Mouse (Mus musculus): ENCODE measurements around the gene Casp6. TPM values are rescaled to one million over a fixed set of nuclear protein-coding genes. Genes with fewer than 3 reads are reported as not detected.

Gene Casp6
- polyA plus RNA-seq (2012; rRNA removed), result 116 and 125 TPM in 2 replicates

DNA sequence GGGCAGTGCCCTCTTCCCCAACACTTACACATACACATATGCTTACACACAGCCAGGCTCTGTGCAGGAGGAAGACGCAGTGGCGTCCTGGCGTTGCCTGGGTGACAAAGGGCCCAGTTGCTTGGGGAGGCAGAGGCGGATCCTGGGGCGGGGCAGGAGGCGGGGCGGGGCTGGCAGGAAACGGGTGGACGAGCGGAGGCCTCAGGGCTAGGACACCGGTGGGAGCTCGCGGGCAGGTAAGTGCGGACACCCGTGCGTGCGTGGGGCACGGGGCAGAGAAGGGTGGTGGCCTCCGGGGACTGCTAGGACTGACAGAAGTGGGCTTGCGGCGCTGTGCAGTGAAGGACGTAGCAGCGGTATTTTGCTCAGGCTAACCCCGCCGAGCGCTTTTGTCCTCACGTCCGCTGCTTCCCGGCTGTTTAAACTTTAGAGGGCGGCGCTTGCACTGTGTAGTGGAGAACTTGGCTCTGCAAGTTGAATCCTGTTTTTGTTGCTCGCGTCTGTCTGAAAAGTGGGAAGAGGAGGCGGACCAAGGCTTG lies at the start of gene Casp6:
Casp6 (plus strand) TSS at position 155 of the 539 bp plus-strand sequence.

DNA sequence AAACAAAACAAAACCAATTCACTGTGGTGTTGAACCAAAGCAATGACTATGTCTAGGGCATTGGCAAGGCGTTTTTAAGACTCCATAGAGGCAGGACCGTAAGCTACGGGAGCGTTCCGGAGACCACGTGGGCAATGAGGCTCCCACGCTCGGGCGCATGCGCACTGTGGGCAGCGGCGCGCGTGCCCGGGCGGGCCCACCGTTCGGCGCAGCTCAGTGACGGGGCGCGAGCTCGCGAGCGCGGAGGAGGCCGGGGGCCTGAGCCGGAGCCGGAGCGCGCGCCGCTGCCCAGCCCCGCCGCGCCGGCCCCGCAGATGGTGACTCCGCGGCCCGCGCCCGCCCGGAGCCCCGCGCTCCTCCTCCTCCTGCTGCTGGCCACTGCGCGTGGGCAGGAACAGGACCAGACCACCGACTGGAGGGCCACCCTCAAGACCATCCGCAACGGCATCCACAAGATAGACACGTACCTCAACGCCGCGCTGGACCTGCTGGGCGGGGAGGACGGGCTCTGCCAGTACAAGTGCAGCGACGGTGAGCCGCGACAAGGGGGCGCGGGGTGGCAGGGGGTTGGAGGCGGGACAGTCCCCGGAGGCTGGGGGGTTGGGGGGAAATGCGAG lies 22.7 kb upstream of the Casp6 start, which contains the start of gene Pla2g12a:
Pla2g12a (plus strand) TSS at position 202 of the 617 bp plus-strand sequence.

Other genes starting within 250 kb of the Casp6 start
- 1.3 and 5.2 TPM in 2 replicates for gene Egf, start 146.1 kb upstream of the Casp6 start, polyA plus RNA-seq (2012; rRNA removed)
- gene Lrit3, start 97.4 kb upstream of the Casp6 start, polyA plus RNA-seq (2012; rRNA removed), result not detected in 2 replicates
- not detected in 2 replicates for gene Rrh, start 78.8 kb upstream of the Casp6 start, polyA plus RNA-seq (2012; rRNA removed)
- 20.8 and 25.3 TPM in 2 replicates for gene Gar1, start 70.0 kb upstream of the Casp6 start, polyA plus RNA-seq (2012; rRNA removed)
- 7.5 and 8.0 TPM in 2 replicates for gene Cfi, start 65.5 kb upstream of the Casp6 start, polyA plus RNA-seq (2012; rRNA removed)
- 152 and 177 TPM in 2 replicates for gene Pla2g12a, start 22.8 kb upstream of the Casp6 start, polyA plus RNA-seq (2012; rRNA removed)
- 4.9 and 5.8 TPM in 2 replicates for gene Mcub, start 68.8 kb downstream of the Casp6 start, polyA plus RNA-seq (2012; rRNA removed)
- 64.7 and 111 TPM in 2 replicates for gene Sec24b, start 160.1 kb downstream of the Casp6 start, polyA plus RNA-seq (2012; rRNA removed)
- 0.32 and 0.40 TPM in 2 replicates for gene Col25a1, start 230.1 kb downstream of the Casp6 start, polyA plus RNA-seq (2012; rRNA removed)